Mouse (Mus musculus): ENCODE measurements at regions not wholly inside any gene's neighbourhood (a gene's known extent, or its start where the extent isn't known, plus 50 kb on each side); places are given as distances from the start of the nearest gene placed in this dataset.

GRCm38 (mm10) chr4:9002380-9002779 is 763.5 kb upstream of the Car8 start:
- Histone ChIP-seq H3K4me3 (ENCODE audit: low read depth, low read length) (no peak overlapping the region), H3K4me2 (no peak overlapping the region), H3K27ac (ENCODE audit: low read depth) (no peak overlapping the region), H3K9ac (no peak overlapping the region), H3K9me3 (ENCODE audit: low read depth, low read length) (no peaks in the 10 kb centered on the region), H3K4me1 (ENCODE audit: insufficient read depth) (no peaks in the 10 kb centered on the region), H3K27me3 (ENCODE audit: insufficient read depth, low read length) (no peaks in the 10 kb centered on the region), H3K36me3 (ENCODE audit: insufficient read depth) (no peaks in the 10 kb centered on the region)
- WGBS: 80% methylated on average over 6 of the region's 6 CpGs
- ATAC-seq (ENCODE audit: insufficient read depth): no peak
- no peak for DNase-seq
- no peak for TF ChIP-seq CTCF (IDR thresholded peaks at IDR 0.05; ENCODE audit: low read depth)

- TF ChIP-seq CTCF (IDR thresholded peaks at IDR 0.05; ENCODE audit: low read depth): no peak
- H3K9ac ChIP-seq: no peak overlapping the region
- no peak overlapping the region for H3K4me2 ChIP-seq
- no peak overlapping the region for H3K27ac ChIP-seq (ENCODE audit: low read depth)
- peak; percentile 4 for DNase-seq
- no peaks in the 10 kb centered on the region for H3K4me1 ChIP-seq (ENCODE audit: insufficient read depth)
- H3K4me3 ChIP-seq (ENCODE audit: low read depth, low read length): no peak overlapping the region
- no peaks in the 10 kb centered on the region for H3K9me3 ChIP-seq (ENCODE audit: low read depth, low read length)
- 78% methylated on average over 4 of the region's 4 CpGs for WGBS
- no peaks in the 10 kb centered on the region for H3K36me3 ChIP-seq (ENCODE audit: insufficient read depth)
- ATAC-seq (ENCODE audit: insufficient read depth): no peak
- no peaks in the 10 kb centered on the region for H3K27me3 ChIP-seq (ENCODE audit: insufficient read depth, low read length)
These were observed 759.8 kb upstream of the Car8 start for GRCm38 (mm10) chr4:8998606-8999005.

- 71% methylated on average over 1 of the region's 1 CpGs for WGBS
- no peak for ATAC-seq (ENCODE audit: insufficient read depth)
These were observed 753.3 kb upstream of the Car8 start for GRCm38 (mm10) chr4:8992171-8992570.

GRCm38 (mm10) chr4:8990551-8990950 is 751.7 kb upstream of the Car8 start:
- Histone ChIP-seq H3K4me1 (ENCODE audit: insufficient read depth) (peaks cover 5% of the 10 kb centered on the region; the same call in 1 of the 2 replicates), H3K4me3 (ENCODE audit: low read depth, low read length) (no peak overlapping the region), H3K9ac (no peak overlapping the region), H3K27ac (ENCODE audit: low read depth) (no peak overlapping the region), H3K27me3 (ENCODE audit: insufficient read depth, low read length) (no peaks in the 10 kb centered on the region), H3K4me2 (no peak overlapping the region), H3K36me3 (ENCODE audit: insufficient read depth) (no peaks in the 10 kb centered on the region), H3K9me3 (ENCODE audit: low read depth, low read length) (no peaks in the 10 kb centered on the region)
- no peak for ATAC-seq (ENCODE audit: insufficient read depth)
- TF ChIP-seq CTCF (IDR thresholded peaks at IDR 0.05; ENCODE audit: low read depth): no peak
- DNase-seq: no peak
- 77% methylated on average over 5 of the region's 5 CpGs for WGBS

More at GRCm38 (mm10) chr4:8992171-8992570, 753.3 kb upstream of the Car8 start:
- TF ChIP-seq CTCF (IDR thresholded peaks at IDR 0.05; ENCODE audit: low read depth): no peak
- H3K9ac ChIP-seq: no peak overlapping the region
- H3K36me3 ChIP-seq (ENCODE audit: insufficient read depth): no peaks in the 10 kb centered on the region
- H3K27me3 ChIP-seq (ENCODE audit: insufficient read depth, low read length): no peaks in the 10 kb centered on the region
- H3K4me1 ChIP-seq (ENCODE audit: insufficient read depth): no peaks in the 10 kb centered on the region
- H3K4me3 ChIP-seq (ENCODE audit: low read depth, low read length): no peak overlapping the region
- H3K4me2 ChIP-seq: no peak overlapping the region
- DNase-seq: no peak
- H3K27ac ChIP-seq (ENCODE audit: low read depth): no peak overlapping the region
- no peaks in the 10 kb centered on the region for H3K9me3 ChIP-seq (ENCODE audit: low read depth, low read length)

GRCm38 (mm10) chr4:8989614-8990013 is 750.8 kb upstream of the Car8 start:
- TF ChIP-seq CTCF (IDR thresholded peaks at IDR 0.05; ENCODE audit: low read depth): no peak
- H3K9me3 ChIP-seq (ENCODE audit: low read depth, low read length): no peaks in the 10 kb centered on the region
- DNase-seq (no peak), ATAC-seq (ENCODE audit: insufficient read depth) (no peak)
- H3K4me1 ChIP-seq (ENCODE audit: insufficient read depth): peaks cover 5% of the 10 kb centered on the region; the same call in 1 of the 2 replicates
- no peak overlapping the region for H3K27ac ChIP-seq (ENCODE audit: low read depth)
- H3K4me2 ChIP-seq: no peak overlapping the region
- H3K4me3 ChIP-seq (ENCODE audit: low read depth, low read length): no peak overlapping the region
- H3K27me3 ChIP-seq (ENCODE audit: insufficient read depth, low read length): no peaks in the 10 kb centered on the region
- 87% methylated on average over 6 of the region's 6 CpGs for WGBS
- no peaks in the 10 kb centered on the region for H3K36me3 ChIP-seq (ENCODE audit: insufficient read depth)
- H3K9ac ChIP-seq: no peak overlapping the region

GRCm38 (mm10) chr4:8989110-8989509 is 750.3 kb upstream of the Car8 start:
- Histone ChIP-seq H3K4me1 (ENCODE audit: insufficient read depth) (peaks cover 5% of the 10 kb centered on the region; the same call in 1 of the 2 replicates), H3K27me3 (ENCODE audit: insufficient read depth, low read length) (no peaks in the 10 kb centered on the region), H3K27ac (ENCODE audit: low read depth) (no peak overlapping the region), H3K9me3 (ENCODE audit: low read depth, low read length) (no peaks in the 10 kb centered on the region), H3K9ac (no peak overlapping the region), H3K4me3 (ENCODE audit: low read depth, low read length) (no peak overlapping the region), H3K36me3 (ENCODE audit: insufficient read depth) (no peaks in the 10 kb centered on the region), H3K4me2 (no peak overlapping the region)
- no peak for TF ChIP-seq CTCF (IDR thresholded peaks at IDR 0.05; ENCODE audit: low read depth)
- DNase-seq (no peak), ATAC-seq (ENCODE audit: insufficient read depth) (no peak)
- 81% methylated on average over 4 of the region's 4 CpGs for WGBS

- Histone ChIP-seq H3K4me1 (ENCODE audit: insufficient read depth) (peaks cover 5% of the 10 kb centered on the region), H3K36me3 (ENCODE audit: insufficient read depth) (no peaks in the 10 kb centered on the region), H3K9me3 (ENCODE audit: low read depth, low read length) (no peaks in the 10 kb centered on the region), H3K27ac (ENCODE audit: low read depth) (no peak overlapping the region), H3K9ac (no peak overlapping the region), H3K4me2 (no peak overlapping the region), H3K4me3 (ENCODE audit: low read depth, low read length) (no peak overlapping the region), H3K27me3 (ENCODE audit: insufficient read depth, low read length) (no peaks in the 10 kb centered on the region)
- ATAC-seq (ENCODE audit: insufficient read depth): no peak
- WGBS: 37% methylated on average over 8 of the region's 8 CpGs
- no peak for TF ChIP-seq CTCF (IDR thresholded peaks at IDR 0.05; ENCODE audit: low read depth)
- DNase-seq: peak; percentile 37
These were observed 749.5 kb upstream of the Car8 start for GRCm38 (mm10) chr4:8988345-8988733.
